Mouse (Mus musculus) embryonic facial prominence, embryonic 10.5 days (tissue): ENCODE measurements at regions not wholly inside any gene's neighbourhood (a gene's known extent, or its start where the extent isn't known, plus 50 kb on each side); places are given as distances from the start of the nearest gene placed in this dataset.

Experiments
- DNase-seq: peaks from one replicate; pipeline ENCODE4 v3.0.0-alpha.2; 2017; ENCODE audit warnings: low spot score
- H3K27ac ChIP-seq: fragments of 300-500 bp; sonication (generic); replicated peaks from 2 replicates; pipeline ENCODE4 v1.5.1; 2016; ENCODE audit warnings: mild to moderate bottlenecking
- H3K27me3 ChIP-seq: fragments of 300-500 bp; sonication (generic); replicated peaks from 2 replicates; pipeline ENCODE4 v1.6.1; 2016; ENCODE audit warnings: low read depth, mild to moderate bottlenecking; ENCODE audit not compliant: poor library complexity, severe bottlenecking
- H3K36me3 ChIP-seq: fragments of 300-500 bp; sonication (generic); replicated peaks from 2 replicates; pipeline ENCODE4 v1.6.1; 2016; ENCODE audit warnings: mild to moderate bottlenecking, moderate library complexity
- H3K4me1 ChIP-seq: fragments of 300-500 bp; sonication (generic); 2 replicates; pipeline ENCODE4 v1.6.1; 2016
- H3K4me3 ChIP-seq: fragments of 300-500 bp; sonication (generic); 2 replicates; pipeline ENCODE4 v1.5.1; 2016; ENCODE audit warnings: mild to moderate bottlenecking, moderate library complexity
- H3K9me3 ChIP-seq: fragments of 300-500 bp; sonication (generic); 2 replicates; pipeline ENCODE4 v1.6.1; 2016; ENCODE audit warnings: mild to moderate bottlenecking
- WGBS: fragments of 180-500 bp; shearing (Covaris S2); methylation state at CpG from one replicate; pipeline ENCODE4 v1.1.7; 2016; 5-methylcytosine and 5-hydroxymethylcytosine counted together

DNA sequence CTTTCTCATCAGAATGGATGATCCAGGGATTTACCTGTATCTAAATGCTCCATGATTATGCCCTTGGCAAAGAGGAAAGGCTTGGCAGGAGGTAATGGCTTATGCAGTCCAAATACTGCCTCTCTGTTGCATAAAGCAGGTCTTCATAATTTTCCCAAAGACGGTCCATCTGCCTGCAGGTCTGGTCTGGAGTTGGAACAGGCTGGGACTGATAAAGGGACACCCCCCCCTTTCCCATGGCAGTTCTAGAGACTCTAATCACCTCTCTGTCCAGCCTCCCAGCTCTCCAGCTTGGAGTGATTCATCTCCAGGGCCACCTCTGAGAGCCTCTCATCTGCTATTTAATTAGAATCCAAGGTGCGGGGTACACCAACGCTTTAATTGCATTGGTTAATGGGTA is 65.9 kb upstream of the Glce start:
- DNase-seq = no peak
- Histone ChIP-seq H3K4me1 (peaks cover 56% of the 10 kb centered on the region), H3K27me3 (peaks cover 37% of the 10 kb centered on the region), H3K27ac (no peak overlapping the region), H3K36me3 (no peaks in the 10 kb centered on the region), H3K9me3 (no peaks in the 10 kb centered on the region), H3K4me3 (no peak overlapping the region)
- WGBS = 82% methylated on average over 3 of the region's 3 CpGs

DNA sequence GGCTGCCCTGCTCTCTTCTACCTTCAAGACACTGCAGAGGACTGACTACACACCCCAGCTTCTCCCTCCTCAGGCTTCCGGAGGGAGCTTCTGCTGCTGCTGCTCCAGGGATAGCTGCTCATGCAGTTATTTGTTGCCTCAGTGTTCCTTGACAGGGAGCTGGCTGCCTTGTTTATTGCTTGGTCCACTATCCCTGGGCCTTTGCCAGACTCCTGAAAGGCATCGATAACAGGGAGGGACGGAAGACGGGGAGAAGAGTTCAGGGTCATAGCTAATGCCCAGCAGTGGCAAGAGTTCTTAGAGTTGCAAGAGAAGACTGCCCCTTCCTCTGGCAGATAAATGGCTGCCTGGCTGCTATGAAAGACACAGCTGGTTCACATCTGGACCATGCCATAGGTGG is 64.4 kb upstream of the Glce start:
- no peak overlapping the region for H3K4me3 ChIP-seq
- peaks cover 48% of the 10 kb centered on the region for H3K4me1 ChIP-seq
- H3K9me3 ChIP-seq = no peaks in the 10 kb centered on the region
- H3K27me3 ChIP-seq = peaks cover 35% of the 10 kb centered on the region
- 0 out of 2 replicates have a peak overlapping the region, but pooled peaks have one; percentile 30 for H3K27ac ChIP-seq
- no peaks in the 10 kb centered on the region for H3K36me3 ChIP-seq
- DNase-seq = no peak
- 78% methylated on average over 4 of the region's 4 CpGs for WGBS

DNA sequence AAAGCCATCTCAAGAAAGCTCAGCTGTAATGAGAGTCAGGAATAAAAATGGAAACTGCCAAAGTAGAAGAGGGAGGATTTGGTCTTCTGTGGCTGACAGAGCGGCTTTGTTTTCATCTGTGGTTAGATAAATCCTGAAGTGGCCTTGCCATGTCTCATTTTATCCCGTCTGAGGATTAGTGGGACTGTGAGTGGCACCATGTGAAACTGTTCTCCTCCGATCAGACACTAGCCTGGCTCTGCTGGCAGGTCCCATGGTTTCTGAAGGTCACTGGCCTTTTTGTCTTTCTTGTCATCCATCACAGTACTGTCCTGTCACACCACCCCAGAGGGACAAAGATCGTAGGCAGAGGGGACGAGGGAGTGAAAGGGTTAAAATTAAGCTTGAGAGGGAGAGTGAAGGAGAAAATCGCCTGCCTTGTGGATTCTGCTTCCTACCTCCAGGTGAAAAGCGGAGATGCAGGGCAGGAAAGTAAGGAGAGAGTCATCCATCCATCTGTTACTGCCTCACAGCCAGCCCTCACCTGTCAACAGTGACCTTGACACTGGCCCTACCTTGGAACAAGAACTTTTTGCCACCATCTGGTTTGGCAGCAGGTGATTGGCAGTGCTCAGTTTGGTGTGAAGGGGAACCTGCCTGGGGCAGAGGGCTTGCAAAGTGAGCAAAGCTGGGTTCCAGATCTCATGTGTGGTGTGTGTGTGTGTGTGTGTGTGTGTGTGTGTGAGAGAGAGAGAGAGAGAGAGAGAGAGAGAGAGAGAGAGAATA is 63.2 kb upstream of the Glce start:
- 53% methylated on average over 7 of the region's 7 CpGs for WGBS
- DNase-seq = no peak
- Histone ChIP-seq H3K36me3 (no peaks in the 10 kb centered on the region), H3K4me3 (no peak overlapping the region), H3K27me3 (peaks cover 26% of the 10 kb centered on the region), H3K4me1 (peaks cover 49% of the 10 kb centered on the region), H3K27ac (no peak overlapping the region), H3K9me3 (no peaks in the 10 kb centered on the region)

DNA sequence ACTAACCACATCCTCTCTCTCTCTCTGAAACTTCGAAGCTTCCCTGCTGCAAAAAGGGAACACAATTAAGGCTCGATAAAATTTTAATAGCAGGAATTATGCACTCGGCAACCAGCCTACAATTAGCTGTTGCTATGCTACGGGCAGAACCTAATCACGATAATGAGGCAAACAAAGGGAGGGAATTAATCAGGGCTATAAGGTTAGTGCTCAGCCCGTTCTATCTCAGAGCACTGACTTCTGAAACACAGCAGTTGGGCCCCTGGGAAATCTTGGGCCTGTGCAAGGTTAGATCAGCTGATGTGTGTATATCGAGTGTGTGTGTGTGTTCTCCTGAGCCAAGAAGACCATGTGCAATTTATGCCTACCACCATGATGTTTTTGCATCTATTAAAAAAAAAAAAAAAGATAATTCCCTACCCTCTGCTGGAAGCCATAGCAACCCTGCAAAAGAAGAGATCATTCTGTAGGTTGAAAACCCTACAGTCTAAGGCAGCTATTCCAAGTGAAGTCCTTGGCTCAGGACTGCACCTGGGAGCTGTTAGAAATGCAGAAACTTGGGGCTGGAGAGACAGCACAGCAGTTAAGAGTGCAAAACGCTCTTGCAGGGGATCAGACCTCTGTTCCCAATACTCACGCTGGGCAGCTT is 58.9 kb upstream of the Glce start:
- Histone ChIP-seq H3K27ac (peak overlapping the region; percentile 63), H3K4me1 (peaks cover 30% of the 10 kb centered on the region), H3K27me3 (no peaks in the 10 kb centered on the region), H3K36me3 (no peaks in the 10 kb centered on the region), H3K4me3 (no peak overlapping the region), H3K9me3 (no peaks in the 10 kb centered on the region)
- WGBS = 39% methylated on average over 9 of the region's 9 CpGs
- no peak for DNase-seq

DNA sequence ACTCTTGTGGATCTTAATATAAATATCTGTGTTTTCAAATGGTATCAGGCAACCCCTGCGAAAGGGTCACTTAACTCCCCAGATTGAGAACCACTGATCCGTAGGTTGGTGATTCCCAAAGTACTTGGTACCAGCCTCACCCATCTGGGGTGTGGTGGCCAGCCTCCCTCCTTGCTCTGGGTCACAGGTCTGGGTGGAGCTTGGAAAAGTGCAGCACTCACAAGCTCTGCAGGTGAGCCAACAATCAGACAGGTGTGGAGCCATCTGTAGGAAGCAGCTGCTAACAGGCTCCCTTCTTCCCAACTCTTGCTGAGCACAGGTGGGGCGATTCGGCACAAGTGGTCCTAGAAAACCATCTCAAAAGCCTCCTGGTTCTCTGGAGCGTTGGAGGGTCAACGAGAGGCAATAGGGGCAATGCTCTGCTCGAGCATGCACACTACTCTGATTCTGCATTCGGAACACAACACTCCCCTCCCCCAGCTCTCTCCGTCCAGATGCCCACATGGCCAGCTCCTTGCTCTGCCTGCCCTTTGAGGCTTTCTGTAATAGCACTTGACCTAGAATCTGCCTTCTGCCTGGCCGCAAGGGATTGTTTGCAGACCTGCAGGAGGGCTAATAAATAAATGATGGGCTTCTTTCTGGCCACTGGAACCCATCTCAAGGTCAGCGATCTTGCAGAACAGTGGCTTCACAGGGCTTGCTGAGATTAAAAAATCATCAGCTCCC is 58.2 kb upstream of the Glce start:
- 49% methylated on average over 11 of the region's 11 CpGs for WGBS
- Histone ChIP-seq H3K27ac (peak overlapping the region; percentile 63; the same call in 1 of the 2 replicates), H3K4me1 (peaks cover 27% of the 10 kb centered on the region), H3K9me3 (no peaks in the 10 kb centered on the region), H3K27me3 (no peaks in the 10 kb centered on the region), H3K4me3 (no peak overlapping the region), H3K36me3 (no peaks in the 10 kb centered on the region)
- DNase-seq = peak; percentile 49

DNA sequence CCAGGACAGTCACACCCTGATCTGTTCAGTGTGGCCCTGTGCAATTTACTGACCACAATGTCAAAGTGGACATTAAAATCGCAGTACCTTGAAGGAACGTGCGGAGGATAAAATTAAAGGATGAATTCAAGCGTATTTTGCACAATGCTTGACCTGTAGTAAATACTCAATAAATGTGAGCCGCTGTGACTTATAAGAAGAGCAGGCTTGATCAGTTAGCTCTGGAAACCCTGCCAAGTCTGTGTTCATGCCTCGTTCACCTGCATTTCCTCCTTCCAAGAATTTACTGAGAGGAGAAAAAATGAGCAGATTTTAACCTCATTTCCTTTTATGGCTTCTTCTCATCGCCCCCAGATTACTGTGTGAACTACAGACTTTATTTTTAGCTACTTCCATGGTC is 52.2 kb upstream of the Glce start:
- H3K4me3 ChIP-seq = no peak overlapping the region
- H3K9me3 ChIP-seq = peaks cover 5% of the 10 kb centered on the region; the same call in 1 of the 2 replicates
- no peak overlapping the region for H3K27ac ChIP-seq
- no peaks in the 10 kb centered on the region for H3K36me3 ChIP-seq
- no peak for DNase-seq
- H3K27me3 ChIP-seq = no peaks in the 10 kb centered on the region
- 89% methylated on average over 7 of the region's 7 CpGs for WGBS
- no peaks in the 10 kb centered on the region for H3K4me1 ChIP-seq
